Mouse (Mus musculus): Measurements from ENCODE around the gene Cdhr1. TPM values are rescaled to one million over a fixed set of nuclear protein-coding genes. Genes with fewer than 3 reads are reported as not detected.

Gene Cdhr1
- polyA plus RNA-seq, 1 experiment from 2014 or later: 0.47 TPM

DNA sequence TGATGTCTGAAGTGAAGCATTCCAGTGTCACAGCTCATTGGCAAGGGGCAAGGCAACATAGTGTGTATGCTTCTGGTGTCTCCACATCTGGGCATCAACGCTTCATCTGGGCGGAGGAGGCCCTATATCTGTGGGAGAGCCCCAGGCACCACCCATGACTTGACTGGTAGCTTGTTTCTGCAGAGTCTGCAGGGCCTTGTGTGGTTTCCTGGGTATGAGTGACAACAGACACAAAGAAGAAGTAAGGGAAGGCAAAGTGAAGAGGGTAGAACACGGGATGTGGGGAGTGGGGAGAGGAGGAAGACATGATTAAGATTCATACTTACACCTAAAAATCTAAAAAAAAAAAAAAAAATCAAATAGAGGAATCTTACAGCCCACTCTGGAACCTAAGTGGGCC is 4.3 kb upstream of the Cdhr1 start:
- H3K4me1 ChIP-seq (replicated peaks; ENCODE audit: control insufficient read depth, insufficient read depth, low read length): 0 out of 2 replicates have a peak, but pooled peaks cover 4% of the 10 kb centered on the region
- H3K4me2 ChIP-seq (ENCODE audit: low read length): no peak overlapping the region
- no peaks in the 10 kb centered on the region for H3K9me3 ChIP-seq (ENCODE audit: control insufficient read depth, low read length)
- H3K27me3 ChIP-seq (replicated peaks; ENCODE audit: control insufficient read depth, insufficient read depth, low read length): peaks cover 10% of the 10 kb centered on the region
- DNase-seq (ENCODE audit: low spot score) (no peak), ATAC-seq (replicated peaks; ENCODE audit: low FRiP score, low TSS enrichment, low read depth) (no peak)
- H3K36me3 ChIP-seq (ENCODE audit: control insufficient read depth, insufficient read depth, low read length): no peaks in the 10 kb centered on the region
- no peak overlapping the region for H3K27ac ChIP-seq (ENCODE audit: low read depth)
- WGBS: 82% methylated on average over 3 of the region's 3 CpGs
- H3K4me3 ChIP-seq (ENCODE audit: low read depth, low read length): no peak overlapping the region
- no peak overlapping the region for H3K9ac ChIP-seq (ENCODE audit: low read length)

DNA sequence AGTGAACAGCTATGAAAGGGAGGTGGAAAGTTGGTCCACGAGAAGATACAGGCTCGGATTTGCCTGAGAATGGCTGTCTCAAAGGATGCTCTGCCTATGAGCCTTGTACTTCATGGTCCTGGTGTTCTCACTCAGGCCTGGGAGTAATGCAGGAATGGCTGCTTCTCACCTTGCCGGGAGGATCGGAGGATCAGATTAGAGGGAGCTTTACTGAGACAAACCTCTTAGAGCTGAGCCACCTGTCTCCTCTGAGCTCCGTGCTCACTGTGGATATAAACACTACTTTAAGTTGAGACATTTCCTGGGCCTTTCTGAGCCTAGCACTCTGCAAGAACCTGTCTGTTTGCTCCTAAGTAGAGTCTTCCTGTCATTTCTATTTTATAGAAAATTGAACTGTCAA is 3.4 kb upstream of the Cdhr1 start:
- no peak for ATAC-seq (replicated peaks; ENCODE audit: low FRiP score, low TSS enrichment, low read depth)
- 72% methylated on average over 5 of the region's 5 CpGs for WGBS

DNA sequence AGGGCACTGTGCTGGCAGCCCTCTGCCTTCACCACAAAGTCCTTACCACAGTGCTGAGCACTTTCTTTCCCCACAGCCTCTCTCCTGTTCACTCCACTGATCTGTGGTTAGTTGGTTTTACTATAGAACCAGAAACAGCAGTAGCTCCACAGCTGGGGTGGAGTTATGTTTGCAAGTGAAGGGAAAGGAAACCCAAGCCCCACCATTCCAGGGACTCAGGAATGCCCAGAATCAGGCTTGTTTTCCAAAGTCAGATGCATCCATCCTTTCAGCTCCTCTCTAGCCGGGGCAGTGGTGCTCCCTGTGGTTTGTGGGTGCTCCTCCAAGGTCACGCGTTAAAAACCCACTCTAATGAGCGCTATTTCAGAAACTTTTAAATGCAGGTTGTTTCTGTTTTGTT is 2.6 kb downstream of the Cdhr1 start:
- DNase-seq (ENCODE audit: low spot score) (no peak), ATAC-seq (replicated peaks; ENCODE audit: low FRiP score, low TSS enrichment, low read depth) (no peak)
- H3K27me3 ChIP-seq (replicated peaks; ENCODE audit: control insufficient read depth, insufficient read depth, low read length): peaks cover 10% of the 10 kb centered on the region
- H3K9ac ChIP-seq (ENCODE audit: low read length): no peak overlapping the region
- H3K4me2 ChIP-seq (ENCODE audit: low read length): no peak overlapping the region
- H3K27ac ChIP-seq (ENCODE audit: low read depth): no peak overlapping the region
- H3K9me3 ChIP-seq (ENCODE audit: control insufficient read depth, low read length): no peaks in the 10 kb centered on the region
- no peak overlapping the region for H3K4me3 ChIP-seq (ENCODE audit: low read depth, low read length)
- H3K36me3 ChIP-seq (ENCODE audit: control insufficient read depth, insufficient read depth, low read length): no peaks in the 10 kb centered on the region
- 78% methylated on average over 4 of the region's 4 CpGs for WGBS
- H3K4me1 ChIP-seq (replicated peaks; ENCODE audit: control insufficient read depth, insufficient read depth, low read length): 0 out of 2 replicates have a peak, but pooled peaks cover 4% of the 10 kb centered on the region

More for the DNA sequence above, 3.4 kb upstream of the Cdhr1 start:
- Histone ChIP-seq H3K4me3 (ENCODE audit: low read depth, low read length) (no peak overlapping the region), H3K36me3 (ENCODE audit: control insufficient read depth, insufficient read depth, low read length) (no peaks in the 10 kb centered on the region), H3K4me2 (ENCODE audit: low read length) (no peak overlapping the region), H3K27me3 (replicated peaks; ENCODE audit: control insufficient read depth, insufficient read depth, low read length) (peaks cover 10% of the 10 kb centered on the region), H3K9me3 (ENCODE audit: control insufficient read depth, low read length) (no peaks in the 10 kb centered on the region), H3K27ac (ENCODE audit: low read depth) (no peak overlapping the region), H3K4me1 (replicated peaks; ENCODE audit: control insufficient read depth, insufficient read depth, low read length) (0 out of 2 replicates have a peak, but pooled peaks cover 4% of the 10 kb centered on the region), H3K9ac (ENCODE audit: low read length) (no peak overlapping the region)
- DNase-seq (ENCODE audit: low spot score): no peak

- peaks cover 10% of the 10 kb centered on the region for H3K27me3 ChIP-seq (replicated peaks; ENCODE audit: control insufficient read depth, insufficient read depth, low read length)
- H3K27ac ChIP-seq (ENCODE audit: low read depth): no peak overlapping the region
- H3K4me1 ChIP-seq (replicated peaks; ENCODE audit: control insufficient read depth, insufficient read depth, low read length): 0 out of 2 replicates have a peak, but pooled peaks cover 4% of the 10 kb centered on the region
- H3K9me3 ChIP-seq (ENCODE audit: control insufficient read depth, low read length): no peaks in the 10 kb centered on the region
- H3K9ac ChIP-seq (ENCODE audit: low read length): no peak overlapping the region
- no peak for DNase-seq (ENCODE audit: low spot score)
- H3K4me3 ChIP-seq (ENCODE audit: low read depth, low read length): no peak overlapping the region
- no peak for ATAC-seq (replicated peaks; ENCODE audit: low FRiP score, low TSS enrichment, low read depth)
- no peak overlapping the region for H3K4me2 ChIP-seq (ENCODE audit: low read length)
- 76% methylated on average over 6 of the region's 6 CpGs for whole genome bisulfite sequencing
- H3K36me3 ChIP-seq (ENCODE audit: control insufficient read depth, insufficient read depth, low read length): no peaks in the 10 kb centered on the region
These were observed 3.7 kb downstream of the Cdhr1 start for GRCm38 (mm10) chr14:37094436-37094835.

GRCm38 (mm10) chr14:37083755-37084154 is 14.4 kb downstream of the Cdhr1 start:
- 39% methylated on average over 4 of the region's 4 CpGs for WGBS
- ATAC-seq (replicated peaks; ENCODE audit: low FRiP score, low TSS enrichment, low read depth) (no peak), DNase-seq (ENCODE audit: low spot score) (no peak)
- Histone ChIP-seq H3K27ac (ENCODE audit: low read depth) (no peak overlapping the region), H3K9me3 (ENCODE audit: control insufficient read depth, low read length) (no peaks in the 10 kb centered on the region), H3K9ac (ENCODE audit: low read length) (no peak overlapping the region), H3K4me1 (replicated peaks; ENCODE audit: control insufficient read depth, insufficient read depth, low read length) (no peaks in the 10 kb centered on the region), H3K4me2 (ENCODE audit: low read length) (no peak overlapping the region), H3K4me3 (ENCODE audit: low read depth, low read length) (no peak overlapping the region), H3K36me3 (ENCODE audit: control insufficient read depth, insufficient read depth, low read length) (no peaks in the 10 kb centered on the region), H3K27me3 (replicated peaks; ENCODE audit: control insufficient read depth, insufficient read depth, low read length) (no peaks in the 10 kb centered on the region)

DNA sequence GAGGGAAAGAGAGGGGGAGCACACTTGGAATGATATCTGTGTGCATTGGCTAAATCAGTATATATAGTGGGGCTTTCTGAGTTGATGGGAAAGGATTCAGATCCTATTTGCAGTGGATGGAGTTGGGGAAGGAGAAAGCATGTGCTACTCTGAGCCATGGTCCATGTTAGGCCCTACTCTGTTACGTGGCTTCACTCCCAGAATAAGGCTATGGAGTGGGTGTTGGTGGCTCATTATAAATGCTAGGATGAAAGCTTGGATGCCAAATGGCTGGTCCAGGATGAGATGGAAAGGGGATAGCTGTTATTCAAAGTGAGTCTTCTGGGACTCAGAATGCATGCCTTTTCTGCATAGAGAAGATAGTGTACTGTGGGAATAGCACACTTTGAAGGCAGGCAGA is 17.4 kb downstream of the Cdhr1 start:
- 90% methylated on average over 1 of the region's 1 CpGs for WGBS
- no peaks in the 10 kb centered on the region for H3K36me3 ChIP-seq (ENCODE audit: control insufficient read depth, insufficient read depth, low read length)
- no peak for ATAC-seq (replicated peaks; ENCODE audit: low FRiP score, low TSS enrichment, low read depth)

GRCm38 (mm10) chr14:37068516-37068915 is 29.6 kb downstream of the Cdhr1 start:
- no peak for ATAC-seq (replicated peaks; ENCODE audit: low FRiP score, low TSS enrichment, low read depth)

More for the DNA sequence above, 17.4 kb downstream of the Cdhr1 start:
- no peak overlapping the region for H3K4me3 ChIP-seq (ENCODE audit: low read depth, low read length)
- H3K27me3 ChIP-seq (replicated peaks; ENCODE audit: control insufficient read depth, insufficient read depth, low read length): no peaks in the 10 kb centered on the region
- no peak overlapping the region for H3K9ac ChIP-seq (ENCODE audit: low read length)
- no peak for DNase-seq (ENCODE audit: low spot score)
- H3K9me3 ChIP-seq (ENCODE audit: control insufficient read depth, low read length): no peaks in the 10 kb centered on the region
- no peaks in the 10 kb centered on the region for H3K4me1 ChIP-seq (replicated peaks; ENCODE audit: control insufficient read depth, insufficient read depth, low read length)
- no peak overlapping the region for H3K4me2 ChIP-seq (ENCODE audit: low read length)
- H3K27ac ChIP-seq (ENCODE audit: low read depth): no peak overlapping the region

GRCm38 (mm10) chr14:37067629-37068028 is 30.5 kb downstream of the Cdhr1 start, which contains the start of gene Lrit2:
Gene Lrit2, plus strand, starts transcription at chr14:37067929.
- no peak for ATAC-seq (replicated peaks; ENCODE audit: low FRiP score, low TSS enrichment, low read depth)
- H3K9me3 ChIP-seq (ENCODE audit: control insufficient read depth, low read length): no peaks in the 10 kb centered on the region
- H3K27me3 ChIP-seq (replicated peaks; ENCODE audit: control insufficient read depth, insufficient read depth, low read length): no peaks in the 10 kb centered on the region
- H3K4me1 ChIP-seq (replicated peaks; ENCODE audit: control insufficient read depth, insufficient read depth, low read length): no peaks in the 10 kb centered on the region
- no peak within 1 kb of the TSS for H3K9ac ChIP-seq (ENCODE audit: low read length)
- no peak for DNase-seq (ENCODE audit: low spot score)
- no peak within 1 kb of the TSS for H3K4me3 ChIP-seq (ENCODE audit: low read depth, low read length)
- H3K27ac ChIP-seq (ENCODE audit: low read depth): no peak within 1 kb of the TSS
- WGBS: 80% methylated on average over 5 of the region's 5 CpGs
- no peaks in the 10 kb centered on the region for H3K36me3 ChIP-seq (ENCODE audit: control insufficient read depth, insufficient read depth, low read length)
- H3K4me2 ChIP-seq (ENCODE audit: low read length): no peak within 1 kb of the TSS

More at GRCm38 (mm10) chr14:37068516-37068915, 29.6 kb downstream of the Cdhr1 start:
- no peak overlapping the region for H3K4me3 ChIP-seq (ENCODE audit: low read depth, low read length)
- no peak overlapping the region for H3K4me2 ChIP-seq (ENCODE audit: low read length)
- H3K9me3 ChIP-seq (ENCODE audit: control insufficient read depth, low read length): no peaks in the 10 kb centered on the region
- no peaks in the 10 kb centered on the region for H3K4me1 ChIP-seq (replicated peaks; ENCODE audit: control insufficient read depth, insufficient read depth, low read length)
- H3K9ac ChIP-seq (ENCODE audit: low read length): no peak overlapping the region
- no peaks in the 10 kb centered on the region for H3K36me3 ChIP-seq (ENCODE audit: control insufficient read depth, insufficient read depth, low read length)
- DNase-seq (ENCODE audit: low spot score): peak; percentile 89
- 14% methylated on average over 9 of the region's 9 CpGs for WGBS
- no peak overlapping the region for H3K27ac ChIP-seq (ENCODE audit: low read depth)
- no peaks in the 10 kb centered on the region for H3K27me3 ChIP-seq (replicated peaks; ENCODE audit: control insufficient read depth, insufficient read depth, low read length)

- H3K4me2 ChIP-seq (ENCODE audit: low read length): no peak overlapping the region
- H3K36me3 ChIP-seq (ENCODE audit: control insufficient read depth, insufficient read depth, low read length): no peaks in the 10 kb centered on the region
- 60% methylated on average over 2 of the region's 2 CpGs for WGBS
- H3K4me3 ChIP-seq (ENCODE audit: low read depth, low read length): no peak overlapping the region
- no peaks in the 10 kb centered on the region for H3K9me3 ChIP-seq (ENCODE audit: control insufficient read depth, low read length)
- no peaks in the 10 kb centered on the region for H3K4me1 ChIP-seq (replicated peaks; ENCODE audit: control insufficient read depth, insufficient read depth, low read length)
- H3K9ac ChIP-seq (ENCODE audit: low read length): no peak overlapping the region
- ATAC-seq (replicated peaks; ENCODE audit: low FRiP score, low TSS enrichment, low read depth) (no peak), DNase-seq (ENCODE audit: low spot score) (no peak)
- H3K27me3 ChIP-seq (replicated peaks; ENCODE audit: control insufficient read depth, insufficient read depth, low read length): no peaks in the 10 kb centered on the region
- no peak overlapping the region for H3K27ac ChIP-seq (ENCODE audit: low read depth)
These were observed 31.5 kb downstream of the Cdhr1 start for GRCm38 (mm10) chr14:37066636-37067035.

Data from intestine, embryonic 14.5 days (tissue).